Mouse (Mus musculus): ENCODE results near the gene Msi1.

Msi1 gene

GRCm38 (mm10) chr5:115484996-115485395 lies 55.6 kb downstream of the Msi1 start:
- in situ Hi-C loops (cut with MboI; ENCODE audit: unreplicated experiment in 2 of 2), result loop anchor here in 1 of 2 experiments (25.0 kb wide), 1 partner anchor 1673 kb away; the partner anchor contains the start of gene Tmem119

- in situ Hi-C loops (cut with MboI; ENCODE audit: unreplicated experiment in 2 of 2), result loop anchor here in 1 of 2 experiments (25.0 kb wide), 1 partner anchor 1673 kb away; the partner anchor contains the start of gene Tmem119
Observed at GRCm38 (mm10) chr5:115485489-115486205, 56.2 kb downstream of the Msi1 start.

- in situ Hi-C loops (cut with MboI; ENCODE audit: unreplicated experiment in 2 of 2), result loop anchor here in 1 of 2 experiments (25.0 kb wide), 1 partner anchor 1674 kb away; the partner anchor contains the start of gene Tmem119
Observed at GRCm38 (mm10) chr5:115486726-115487125, 57.3 kb downstream of the Msi1 start.

GRCm38 (mm10) chr5:115487353-115487752 lies 58.0 kb downstream of the Msi1 start:
- in situ Hi-C loops (cut with MboI; ENCODE audit: unreplicated experiment in 2 of 2), result loop anchor here in 1 of 2 experiments (25.0 kb wide), 1 partner anchor 1675 kb away; the partner anchor contains the start of gene Tmem119

- in situ Hi-C loops (cut with MboI; ENCODE audit: unreplicated experiment in 2 of 2), result loop anchor here in 1 of 2 experiments (25.0 kb wide), 1 partner anchor 1676 kb away; the partner anchor contains the start of gene Tmem119
Observed at GRCm38 (mm10) chr5:115487942-115488580, 58.7 kb downstream of the Msi1 start.

- in situ Hi-C loops (cut with MboI; ENCODE audit: unreplicated experiment in 2 of 2), result loop anchor here in 1 of 2 experiments (25.0 kb wide), 1 partner anchor 1677 kb away; the partner anchor contains the start of gene Tmem119
Observed at GRCm38 (mm10) chr5:115488841-115489698, 59.7 kb downstream of the Msi1 start.

GRCm38 (mm10) chr5:115489699-115490637 lies 60.6 kb downstream of the Msi1 start:
- in situ Hi-C loops (cut with MboI; ENCODE audit: unreplicated experiment in 2 of 2), result loop anchor here in 1 of 2 experiments (10.0 to 25.0 kb wide), 2 partner anchors 135 to 1678 kb away; partner anchors contain the start of gene Tmem119

- in situ Hi-C loops (cut with MboI; ENCODE audit: unreplicated experiment in 2 of 2), result loop anchor here in 1 of 2 experiments (10.0 to 25.0 kb wide), 2 partner anchors 134 to 1678 kb away; partner anchors contain the start of gene Tmem119
Observed at GRCm38 (mm10) chr5:115490638-115491000, 61.2 kb downstream of the Msi1 start.

GRCm38 (mm10) chr5:115491076-115491475 lies 61.7 kb downstream of the Msi1 start:
- in situ Hi-C loops (cut with MboI; ENCODE audit: unreplicated experiment in 2 of 2), result loop anchor here in 1 of 2 experiments (10.0 to 25.0 kb wide), 2 partner anchors 134 to 1679 kb away; partner anchors contain the start of gene Tmem119

- in situ Hi-C loops (cut with MboI; ENCODE audit: unreplicated experiment in 2 of 2), result loop anchor here in 1 of 2 experiments (10.0 to 25.0 kb wide), 2 partner anchors 133 to 1680 kb away; partner anchors contain the start of gene Tmem119
Observed at GRCm38 (mm10) chr5:115491771-115492322, 62.4 kb downstream of the Msi1 start.

- in situ Hi-C loops (cut with MboI; ENCODE audit: unreplicated experiment in 2 of 2), result loop anchor here in 1 of 2 experiments (10.0 to 25.0 kb wide), 2 partner anchors 132 to 1681 kb away; partner anchors contain the start of gene Tmem119
Observed at GRCm38 (mm10) chr5:115492711-115493335, 63.4 kb downstream of the Msi1 start.

GRCm38 (mm10) chr5:115493441-115493840 lies 64.0 kb downstream of the Msi1 start:
- in situ Hi-C loops (cut with MboI; ENCODE audit: unreplicated experiment in 2 of 2), result loop anchor here in 1 of 2 experiments (10.0 to 25.0 kb wide), 2 partner anchors 131 to 1681 kb away; partner anchors contain the start of gene Tmem119

GRCm38 (mm10) chr5:115495618-115496017 lies 66.2 kb downstream of the Msi1 start:
- in situ Hi-C loops (cut with MboI; ENCODE audit: unreplicated experiment in 2 of 2), result loop anchor here in 1 of 2 experiments (10.0 to 25.0 kb wide), 2 partner anchors 129 to 1683 kb away; partner anchors contain the start of gene Tmem119

- in situ Hi-C loops (cut with MboI; ENCODE audit: unreplicated experiment in 2 of 2), result loop anchor here in 1 of 2 experiments (10.0 to 25.0 kb wide), 2 partner anchors 128 to 1685 kb away; partner anchors contain the start of gene Tmem119
Observed at GRCm38 (mm10) chr5:115497033-115497432, 67.6 kb downstream of the Msi1 start.

- in situ Hi-C loops (cut with MboI; ENCODE audit: unreplicated experiment in 2 of 2), result loop anchor here in 1 of 2 experiments (10.0 to 25.0 kb wide), 2 partner anchors 126 to 1686 kb away; partner anchors contain the start of gene Tmem119
Observed at GRCm38 (mm10) chr5:115498307-115499240, 69.2 kb downstream of the Msi1 start.

- in situ Hi-C loops (cut with MboI; ENCODE audit: unreplicated experiment in 2 of 2), result loop anchor here (5.0 kb wide), 2 partner anchors 37 to 42 kb away; no protein-coding TSS in a partner anchor
Observed at GRCm38 (mm10) chr5:115500383-115500935, 71.1 kb downstream of the Msi1 start.
